Mouse (Mus musculus): ENCODE measurements around the gene Rbpjl.

Gene Rbpjl

DNA sequence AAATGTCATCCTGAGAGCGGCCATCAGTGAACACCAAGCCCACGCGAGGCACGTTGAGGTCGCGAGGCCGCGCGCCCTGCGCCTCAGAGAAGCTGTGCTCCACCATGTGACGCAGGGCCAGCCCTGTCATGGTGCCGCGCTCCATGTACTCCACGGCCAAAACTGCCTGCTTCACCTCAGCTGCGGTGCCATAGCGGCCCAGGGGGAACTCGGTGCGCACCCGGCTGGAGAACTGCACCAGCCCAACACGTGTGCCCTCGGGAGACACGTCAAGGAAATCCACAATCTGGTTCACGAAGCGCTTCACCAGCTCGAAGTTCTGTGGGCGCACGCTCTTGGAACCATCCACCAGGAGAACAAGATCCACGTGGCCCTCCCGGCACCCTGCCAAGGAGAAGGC, 9.8 kb upstream of the Rbpjl start:
- no peak for DNase-seq (ENCODE audit: low spot score)

DNA sequence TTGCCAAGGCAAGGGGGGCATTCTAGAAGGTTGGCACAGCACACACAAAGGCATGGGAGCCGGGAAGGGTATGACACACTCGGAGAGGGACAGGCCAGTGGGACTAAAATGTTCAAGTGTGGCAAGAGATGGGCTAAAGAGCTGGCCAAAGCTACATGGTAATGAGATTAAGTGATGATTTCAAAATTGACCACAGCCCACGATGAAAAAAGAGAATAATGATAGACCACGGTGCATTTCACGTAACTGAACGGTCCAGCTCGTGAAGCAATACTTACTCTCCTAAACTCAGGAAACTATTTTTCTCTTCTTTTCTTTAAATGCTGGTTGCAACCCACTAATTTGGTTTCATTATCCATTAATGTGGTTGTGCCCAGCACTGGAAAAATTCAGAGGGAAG, 6.9 kb upstream of the Rbpjl start:
- DNase-seq (ENCODE audit: low spot score): no peak

GRCm38 (mm10) chr2:164396911-164397310, 6.0 kb upstream of the Rbpjl start:
- DNase-seq (ENCODE audit: low spot score): no peak

DNA sequence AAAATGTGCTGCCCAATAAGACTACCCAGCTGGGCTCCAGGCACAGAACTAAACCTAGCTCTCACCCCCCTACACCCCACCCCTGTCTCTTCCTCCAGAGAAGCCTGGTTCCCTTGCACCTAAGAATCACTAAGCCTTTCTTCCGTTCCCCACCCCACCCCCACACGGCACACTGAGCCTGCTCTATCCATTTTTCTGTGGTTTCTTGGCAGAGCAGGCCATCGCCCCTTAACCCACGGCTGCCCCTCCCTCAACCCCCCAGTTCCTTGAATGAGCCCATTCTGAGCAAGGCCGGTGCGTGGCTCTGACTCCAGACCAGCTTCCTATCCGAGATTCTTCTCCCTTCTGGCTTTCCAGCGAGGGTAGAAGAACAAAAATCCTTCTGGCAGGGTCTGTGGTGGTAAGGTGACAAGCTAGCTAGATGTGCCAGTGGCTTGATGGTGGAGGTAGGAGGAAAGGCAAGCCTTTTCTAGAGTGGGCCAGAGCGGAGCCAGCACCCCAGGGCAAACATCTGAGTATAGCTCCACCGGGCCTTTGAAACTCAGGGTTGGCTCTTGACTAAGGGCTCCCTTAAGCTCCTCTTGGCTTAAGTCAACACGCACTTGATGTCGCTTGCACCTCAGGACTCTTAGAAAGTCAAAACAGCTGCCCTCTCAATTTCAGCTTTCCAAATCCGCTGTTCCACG, 598 bp downstream of the Rbpjl start:
- DNase-seq (ENCODE audit: low spot score): no peak

DNA sequence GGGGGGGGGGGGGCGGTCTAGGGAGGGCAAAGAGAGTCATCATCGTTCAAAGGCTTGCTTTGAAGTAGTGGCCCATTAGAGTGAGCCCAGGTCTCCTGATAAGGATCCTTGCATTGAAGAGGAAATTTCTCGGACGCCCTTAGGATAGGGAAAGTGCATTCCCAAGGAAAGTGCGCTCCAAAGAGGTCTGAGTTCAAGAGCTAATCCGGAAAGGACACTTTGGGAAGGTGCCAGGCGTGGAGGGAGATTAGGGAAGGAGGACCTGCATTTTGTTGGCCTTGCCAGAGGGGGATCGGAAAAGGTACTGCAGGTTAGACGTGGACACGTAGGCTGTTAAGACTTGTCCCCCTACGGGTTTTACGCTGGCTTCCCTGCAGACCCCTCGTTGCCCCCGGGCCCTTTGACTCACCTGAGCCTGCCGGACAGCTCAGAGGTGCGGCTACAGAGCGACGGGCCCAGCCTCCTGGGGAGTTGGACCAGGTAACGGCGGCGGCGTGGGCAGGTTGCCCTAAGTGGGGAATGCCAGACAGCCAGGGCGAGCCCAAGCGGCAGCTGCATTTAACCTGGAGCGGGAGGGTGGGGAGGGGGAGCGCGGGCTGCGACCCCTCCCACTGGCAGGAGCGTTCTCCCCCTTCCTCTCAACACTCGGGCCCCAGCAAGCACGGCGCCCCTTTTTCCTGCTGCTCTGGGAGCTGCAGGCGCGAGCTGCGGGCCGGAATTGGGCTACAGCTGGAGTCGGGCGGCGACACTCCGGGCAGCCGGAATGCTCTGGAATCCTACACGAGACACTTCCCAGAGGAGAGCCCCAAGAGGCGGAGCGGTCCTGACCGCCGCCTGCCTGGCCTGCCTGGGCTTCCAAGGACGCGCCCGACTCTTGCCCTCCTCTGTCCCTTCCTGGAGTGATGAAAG, 1.4 kb downstream of the Rbpjl start:
- DNase-seq (ENCODE audit: low spot score): peak; percentile 62

DNA sequence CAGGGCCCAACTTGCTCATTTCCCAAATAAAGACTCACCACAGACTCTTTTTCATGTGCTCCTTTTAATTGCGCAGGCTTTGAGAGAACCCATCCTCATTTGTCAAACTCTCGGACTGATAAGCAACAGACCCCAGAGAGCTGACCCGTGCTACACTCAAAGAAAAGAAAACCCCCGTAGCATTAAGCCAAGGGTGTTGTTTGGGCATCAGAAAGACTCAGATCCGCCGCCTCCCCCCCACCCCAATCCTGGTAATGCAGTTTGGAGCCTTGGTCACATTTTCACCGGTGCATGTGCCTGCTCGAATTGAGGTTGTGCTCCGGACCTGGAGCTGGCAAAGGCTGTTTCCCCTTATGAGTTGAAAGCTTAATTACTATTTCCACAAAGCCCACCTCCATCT, 2.1 kb downstream of the Rbpjl start, which contains the start of gene Matn4:
TSS of gene Matn4 (minus strand) at position 101 of the 400 bp plus-strand sequence.
- no peak for DNase-seq (ENCODE audit: low spot score)

DNA sequence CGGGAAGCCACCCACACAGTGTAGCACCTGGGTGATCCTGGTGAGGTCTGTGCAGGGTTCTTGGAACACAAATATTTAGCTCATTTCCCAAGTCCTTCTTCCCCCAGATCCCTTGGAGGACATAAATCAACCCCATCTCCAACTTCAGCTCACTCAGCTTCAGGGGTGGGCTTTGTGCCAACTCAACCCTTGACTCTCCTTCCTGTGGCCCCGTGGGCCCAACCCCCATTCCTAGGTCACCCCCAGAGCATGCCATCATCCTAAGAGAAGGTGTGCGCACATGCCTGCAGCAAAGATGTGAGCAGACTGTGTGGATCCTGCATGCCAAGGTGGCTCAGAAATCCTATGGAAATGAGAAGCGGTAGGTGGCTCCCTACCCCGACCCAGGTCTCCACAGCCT, 2.6 kb downstream of the Rbpjl start:
- no peak for DNase-seq (ENCODE audit: low spot score)

- peak; percentile 83 for DNase-seq (ENCODE audit: low spot score)
These were observed 4.8 kb downstream of the Rbpjl start for GRCm38 (mm10) chr2:164407708-164408107.

DNA sequence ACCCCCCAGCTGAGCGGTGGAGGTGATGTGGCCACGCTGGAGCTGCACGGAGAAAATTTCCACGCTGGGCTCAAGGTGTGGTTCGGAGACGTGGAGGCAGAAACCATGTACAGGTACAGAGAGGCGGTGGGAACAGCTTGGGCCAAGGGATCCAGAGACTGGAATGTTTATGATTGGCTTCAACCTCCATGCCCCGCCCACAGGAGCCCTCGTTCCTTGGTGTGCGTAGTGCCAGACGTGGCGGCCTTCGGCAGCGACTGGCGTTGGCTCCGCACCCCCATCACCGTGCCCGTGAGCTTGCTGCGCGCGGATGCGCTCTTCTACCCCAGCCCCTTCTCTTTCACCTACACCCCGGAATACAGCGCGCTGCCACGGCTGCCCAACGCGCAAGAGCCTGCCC, 11.2 kb downstream of the Rbpjl start:
- no peak for DNase-seq (ENCODE audit: low spot score)

DNA sequence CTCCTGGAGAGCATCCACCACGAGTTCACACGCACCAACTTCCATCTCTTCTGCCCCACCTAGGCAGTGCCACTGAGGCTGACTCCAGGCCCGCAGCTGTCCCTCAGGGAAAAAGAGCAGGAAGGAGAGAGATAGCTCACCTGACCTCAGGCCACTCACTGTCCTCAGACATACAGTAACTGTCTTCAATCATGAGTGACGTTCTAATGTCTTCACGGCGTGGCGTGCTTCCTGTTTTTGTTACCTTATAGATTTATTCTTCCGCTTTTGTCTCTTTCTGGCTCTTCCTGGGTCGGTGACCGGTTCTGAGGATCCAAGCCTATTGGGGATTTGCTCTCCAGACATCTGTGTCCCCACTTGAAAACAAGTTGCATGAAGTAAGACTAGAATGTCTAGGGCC, 11.6 kb downstream of the Rbpjl start:
- DNase-seq (ENCODE audit: low spot score): no peak

- peak; percentile 60 for DNase-seq (ENCODE audit: low spot score)
These were observed 14.3 kb downstream of the Rbpjl start for GRCm38 (mm10) chr2:164417198-164417597.

GRCm38 (mm10) chr2:164418308-164418875, 15.5 kb downstream of the Rbpjl start:
- DNase-seq (ENCODE audit: low spot score): no peak

- peak; percentile 30 for DNase-seq (ENCODE audit: low spot score)
These were observed 16.5 kb downstream of the Rbpjl start for GRCm38 (mm10) chr2:164419489-164419888.

DNA sequence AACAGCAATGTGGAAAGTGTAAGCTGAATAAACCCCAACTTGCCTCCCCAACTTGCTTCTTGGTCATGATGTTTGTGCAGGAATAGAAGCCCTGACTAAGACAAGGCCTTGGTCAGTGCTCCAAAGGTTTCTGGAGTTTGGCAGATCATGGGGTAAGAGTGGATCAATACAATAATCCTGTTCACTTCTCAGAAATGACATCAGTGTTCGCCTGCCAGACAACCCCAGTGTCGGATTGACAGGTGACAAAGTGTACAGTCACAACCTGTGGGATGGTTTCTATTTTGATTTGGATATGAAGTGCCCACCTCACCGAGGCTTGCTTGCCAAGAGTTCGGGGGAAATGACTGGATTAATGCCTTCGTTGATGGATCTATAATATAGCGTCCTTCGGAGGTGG, 18.4 kb downstream of the Rbpjl start:
- no peak for DNase-seq (ENCODE audit: low spot score)

DNA sequence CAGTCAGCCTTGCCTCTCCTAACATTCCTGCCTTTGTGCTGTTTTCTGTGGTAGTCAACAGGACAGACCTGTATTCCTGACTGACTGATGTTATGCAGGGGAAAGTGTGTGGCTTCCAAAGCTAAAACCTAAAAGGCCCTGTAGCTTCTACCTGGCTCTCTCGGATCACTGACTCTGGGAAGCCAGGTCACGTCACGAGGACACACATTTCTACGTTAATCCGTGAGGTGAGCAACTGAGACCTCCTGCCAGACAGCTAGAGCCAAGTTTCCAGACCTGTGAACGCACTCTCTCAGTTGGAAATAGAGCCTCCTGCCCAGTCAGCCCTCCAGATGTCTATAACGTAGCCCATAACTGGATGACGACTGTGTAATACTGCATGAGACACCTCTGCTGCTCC, 19.0 kb downstream of the Rbpjl start:
- no peak for DNase-seq (ENCODE audit: low spot score)

- no peak for DNase-seq (ENCODE audit: low spot score)
These were observed 19.9 kb downstream of the Rbpjl start for GRCm38 (mm10) chr2:164422675-164423393.

GRCm38 (mm10) chr2:164423464-164423863, 20.5 kb downstream of the Rbpjl start:
- DNase-seq (ENCODE audit: low spot score): no peak

DNA sequence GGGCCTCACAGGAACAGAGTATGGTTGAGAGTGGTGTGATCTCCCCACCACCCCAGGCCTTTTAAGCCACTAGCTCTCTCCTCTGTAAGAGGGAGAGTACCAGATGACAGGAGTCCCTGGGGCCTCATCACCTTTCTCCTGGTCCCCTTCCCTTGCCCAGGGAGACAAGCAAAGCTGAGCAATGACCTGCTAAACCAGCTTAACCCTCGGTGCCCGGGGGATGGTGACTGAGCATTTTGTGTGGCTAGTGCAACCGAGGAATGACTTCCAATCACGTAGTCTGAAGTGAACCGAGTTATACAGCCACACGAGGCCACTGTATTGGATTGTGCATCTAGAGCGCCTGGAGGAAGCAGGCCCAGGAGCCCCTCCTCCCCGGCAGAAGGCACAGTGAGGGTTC, 21.5 kb downstream of the Rbpjl start:
- no peak for DNase-seq (ENCODE audit: low spot score)

DNA sequence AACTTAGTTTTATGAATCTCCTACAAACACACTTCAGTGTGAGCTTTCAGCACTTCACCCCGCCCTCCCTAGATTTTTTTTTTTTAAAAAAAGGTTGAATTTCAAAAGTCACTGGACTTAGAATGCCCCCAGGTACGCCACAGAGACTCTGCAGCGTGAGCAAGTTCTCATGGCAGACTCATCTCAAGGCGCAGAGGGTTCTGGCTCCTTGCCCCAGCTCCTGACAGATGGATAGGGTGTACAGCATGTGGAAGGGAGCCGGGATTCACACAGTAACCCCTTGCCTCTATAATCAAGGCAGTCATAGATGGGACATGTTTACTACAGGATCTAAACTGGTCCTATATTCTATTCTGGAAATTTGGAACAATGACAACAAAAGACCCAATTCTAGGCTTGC, 22.5 kb downstream of the Rbpjl start:
- no peak for DNase-seq (ENCODE audit: low spot score)

DNA sequence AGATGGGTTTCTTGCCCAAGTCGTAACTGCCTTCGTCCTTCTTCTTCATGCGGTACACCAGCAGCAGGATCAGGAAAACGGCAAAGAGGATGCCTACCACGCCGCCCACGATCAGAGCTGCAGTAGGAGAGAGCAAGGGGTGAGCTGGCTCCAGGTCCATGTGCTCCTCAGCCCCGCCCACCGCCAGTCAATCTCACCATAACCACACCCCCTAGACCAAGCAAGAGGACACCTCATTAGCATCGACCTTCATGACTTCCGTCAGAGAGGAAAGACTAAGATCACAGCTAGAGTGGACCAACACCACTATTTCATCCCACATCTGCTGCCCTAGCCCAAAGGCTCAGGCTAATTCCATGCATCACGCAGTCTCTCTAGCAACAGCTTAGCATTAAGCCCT, 23.2 kb downstream of the Rbpjl start:
- peak; percentile 62 for DNase-seq (ENCODE audit: low spot score)

DNA sequence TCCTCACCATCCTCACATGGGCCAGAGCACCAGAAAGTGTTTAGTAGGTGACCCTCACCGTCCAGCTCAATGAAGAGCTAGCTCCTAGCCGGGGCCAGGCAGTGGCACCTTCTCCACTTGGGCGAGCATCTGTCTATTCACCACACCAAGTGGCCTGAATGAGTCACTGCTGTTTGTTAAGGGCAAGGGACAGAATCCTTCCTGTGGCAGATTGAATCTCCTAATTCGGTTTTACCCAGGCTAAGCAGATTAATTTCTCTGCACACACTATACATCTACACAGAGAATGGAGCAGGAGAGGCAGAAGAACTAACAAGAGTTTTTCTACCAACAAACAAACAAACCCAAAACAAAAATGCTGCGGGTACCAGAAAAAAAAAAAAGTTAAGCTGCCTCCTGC, 24.0 kb downstream of the Rbpjl start:
- DNase-seq (ENCODE audit: low spot score): no peak

DNA sequence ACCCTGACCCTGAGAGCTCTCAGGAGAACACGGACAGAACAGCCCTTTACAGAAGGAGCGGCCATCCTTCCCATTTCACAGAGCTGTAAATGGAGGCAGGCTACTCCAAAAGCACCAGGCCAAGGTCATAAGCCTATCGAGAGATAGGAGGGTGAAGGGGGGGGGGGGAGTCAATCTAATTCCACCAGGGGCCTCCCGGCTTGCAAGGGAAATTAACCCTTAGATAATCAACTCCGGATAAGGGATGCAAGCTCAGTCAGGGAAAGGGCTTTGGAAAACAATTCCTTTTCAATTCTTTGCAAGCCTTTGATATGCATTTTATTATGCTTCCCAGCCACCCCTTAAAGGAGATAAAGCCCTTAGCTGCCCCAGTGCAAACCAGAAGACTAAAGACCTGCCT, 25.5 kb downstream of the Rbpjl start:
- DNase-seq (ENCODE audit: low spot score): no peak

All from embryo, embryonic 10 days (tissue).